ENCODE assay signal across 24 mouse cellular contexts in the genomic region with DNA sequence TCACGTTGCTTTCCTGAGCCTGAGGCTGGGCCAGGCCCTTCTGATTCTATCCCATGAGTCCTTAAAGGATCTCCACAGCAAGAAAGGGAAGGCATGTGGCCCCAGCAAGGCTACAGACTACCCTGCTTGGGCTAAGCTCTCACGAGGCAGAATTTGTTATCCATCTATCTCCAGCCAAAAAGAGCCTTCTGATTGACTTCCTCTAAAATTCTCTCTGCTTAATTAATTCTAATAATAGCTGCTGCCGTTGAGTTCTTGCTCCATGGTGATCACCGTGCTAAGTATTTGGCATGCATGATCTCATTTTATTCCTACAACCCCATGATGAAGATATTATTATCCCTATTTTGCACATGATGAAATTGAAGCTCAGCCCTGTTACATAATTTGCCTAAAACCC. TPM values are rescaled to one million over a fixed set of nuclear protein-coding genes. Genes with fewer than 3 reads are reported as not detected.
DNase-seq lines count a peak whose midpoint lies in the region; ATAC-seq lines count a peak whose summit lies in the region.
"Had no signal": no experiment of that assay in that cellular context is flagged by ENCODE, and none has a peak within 500 bp of the region (broad histone marks: within the 10 kb centered on the region; RNA-seq: fewer than 3 reads in every experiment).

No protein-coding gene starts in this region.

- intact Hi-C loops in heart, postnatal 10 days (cut with DNase I), result no loop called here

- 48% methylated on average over 4 of the region's 4 CpGs for WGBS in liver, embryonic 11.5 days
- WGBS in liver, embryonic 15.5 days (ENCODE audit: insufficient replicate concordance), result 28% methylated on average over 4 of the region's 4 CpGs

- H3K4me1 ChIP-seq in liver, embryonic 11.5 days (replicated peaks; ENCODE audit: control insufficient read depth, insufficient read depth, low read length), result peaks cover 32% of the 10 kb centered on the region
- peaks cover 66% of the 10 kb centered on the region for H3K4me1 ChIP-seq in liver, embryonic 15.5 days (replicated peaks)
- H3K4me1 ChIP-seq: embryonic facial prominence, embryonic 12.5 days; hindbrain, embryonic 12.5 days; midbrain, embryonic 13.5 days had no signal

- no peak for DNase-seq in liver, embryonic 11.5 days (ENCODE audit: low spot score)
- DNase-seq in liver, result no peak
- DNase-seq in brain, adult 2 months (ENCODE audit: low read depth, low spot score), result peak; percentile 52
- no peak for DNase-seq in neural tube, embryonic 10.5 days (ENCODE audit: extremely low spot score, low spot score)
- DNase-seq in adrenal gland, postnatal 4 days (ENCODE audit: low spot score in 2 of 2), result no peak
- DNase-seq in heart, postnatal 10 days, result no peak
- DNase-seq: cerebellum, adult 2 months; cerebellum, postnatal 25 days; gastrocnemius, postnatal 10 days; heart, adult 11 months; heart, postnatal 14 days; kidney, adult 18-20 months; kidney, postnatal 4 days; lung, postnatal 10 days had no signal

- H3K9me3 ChIP-seq in liver, embryonic 11.5 days (ENCODE audit: control insufficient read depth, low read length), result no peaks in the 10 kb centered on the region
- H3K9me3 ChIP-seq in liver, embryonic 15.5 days (replicated peaks), result no peaks in the 10 kb centered on the region
- H3K9me3 ChIP-seq: embryonic facial prominence, embryonic 12.5 days; heart, embryonic 12.5 days; hindbrain, embryonic 12.5 days; limb, embryonic 10.5 days; midbrain, embryonic 13.5 days had no signal

- ATAC-seq in liver, embryonic 11.5 days (replicated peaks; ENCODE audit: low FRiP score), result no peak
- ATAC-seq in liver, embryonic 15.5 days (ENCODE audit: insufficient read depth), result no peak
- ATAC-seq: forebrain, embryonic 14.5 days; inflammation-experienced regulatory T-cells, adult 6 months; midbrain, embryonic 13.5 days had no signal

- H3K4me3 ChIP-seq in liver, embryonic 11.5 days (ENCODE audit: low read depth, low read length), result peak overlapping the region; percentile 16; the same call in 1 of the 2 replicates
- peak overlapping the region; percentile 68 for H3K4me3 ChIP-seq in liver, embryonic 15.5 days (replicated peaks)
- H3K4me3 ChIP-seq: embryonic facial prominence, embryonic 12.5 days; heart, embryonic 12.5 days; hindbrain, embryonic 12.5 days; limb, embryonic 10.5 days; midbrain, embryonic 13.5 days had no signal

- 0 out of 2 replicates have a peak overlapping the region, but pooled peaks have one; percentile 10 for H3K9ac ChIP-seq in liver, embryonic 11.5 days (ENCODE audit: low read depth, low read length)
- peak overlapping the region; percentile 78 for H3K9ac ChIP-seq in liver, embryonic 15.5 days
- H3K9ac ChIP-seq: embryonic facial prominence, embryonic 12.5 days; heart, embryonic 12.5 days; hindbrain, embryonic 12.5 days; midbrain, embryonic 13.5 days had no signal

- peak overlapping the region; percentile 56; the same call in 1 of the 2 replicates for H3K27ac ChIP-seq in liver, embryonic 11.5 days (ENCODE audit: low read depth, low read length)
- peak overlapping the region; percentile 98 for H3K27ac ChIP-seq in liver, embryonic 15.5 days (replicated peaks)
- H3K27ac ChIP-seq: embryonic facial prominence, embryonic 12.5 days; hindbrain, embryonic 12.5 days; limb, embryonic 10.5 days; midbrain, embryonic 13.5 days; stomach, postnatal 0 days had no signal

- no peaks in the 10 kb centered on the region for H3K27me3 ChIP-seq in liver, embryonic 11.5 days (replicated peaks; ENCODE audit: control insufficient read depth, insufficient read depth, low read length)
- no peaks in the 10 kb centered on the region for H3K27me3 ChIP-seq in liver, embryonic 15.5 days

- peaks cover 3% of the 10 kb centered on the region; the same call in 1 of the 2 replicates for H3K36me3 ChIP-seq in liver, embryonic 11.5 days (ENCODE audit: control insufficient read depth, insufficient read depth, low read length)
- peaks cover 61% of the 10 kb centered on the region for H3K36me3 ChIP-seq in liver, embryonic 15.5 days (replicated peaks)
- H3K36me3 ChIP-seq: embryonic facial prominence, embryonic 12.5 days; heart, embryonic 12.5 days; hindbrain, embryonic 12.5 days; limb, embryonic 10.5 days; midbrain, embryonic 13.5 days had no signal

- H3K4me2 ChIP-seq in liver, embryonic 11.5 days, result peak overlapping the region; percentile 70
- peak overlapping the region; percentile 67 for H3K4me2 ChIP-seq in liver, embryonic 15.5 days
- H3K4me2 ChIP-seq: embryonic facial prominence, embryonic 12.5 days; heart, embryonic 12.5 days; hindbrain, embryonic 12.5 days; midbrain, embryonic 13.5 days had no signal

RNA-seq across cellular contexts. Expression of gene Lmo2, which starts 4.6 kb away (rescaled TPM):
- polyA plus RNA-seq in liver, embryonic 11.5 days (2014; fragmentation: Nextera tagmentation; extraction: Ambion mirVana), result 185 and 191 TPM in 2 replicates
- polyA plus RNA-seq in liver, embryonic 15.5 days (2015; fragmentation: Nextera tagmentation; extraction: Ambion mirVana), result 148 and 156 TPM in 2 replicates
- 10 to 100 TPM; 40.0 to 41.3 TPM for total RNA-seq in adrenal gland, postnatal 4 days (2021)
- 10 to 100 TPM; 20.8 to 25.1 TPM for total RNA-seq in heart, postnatal 10 days (2021)
- polyA plus RNA-seq: C2C12 had no signal
